Mouse (Mus musculus): ENCODE data around the gene Zdhhc19. TPM values are rescaled to one million over a fixed set of nuclear protein-coding genes. Genes with fewer than 3 reads are reported as not detected.

The Zdhhc19 gene
- polyA plus RNA-seq, 1 experiment, result 0.42 TPM

DNA sequence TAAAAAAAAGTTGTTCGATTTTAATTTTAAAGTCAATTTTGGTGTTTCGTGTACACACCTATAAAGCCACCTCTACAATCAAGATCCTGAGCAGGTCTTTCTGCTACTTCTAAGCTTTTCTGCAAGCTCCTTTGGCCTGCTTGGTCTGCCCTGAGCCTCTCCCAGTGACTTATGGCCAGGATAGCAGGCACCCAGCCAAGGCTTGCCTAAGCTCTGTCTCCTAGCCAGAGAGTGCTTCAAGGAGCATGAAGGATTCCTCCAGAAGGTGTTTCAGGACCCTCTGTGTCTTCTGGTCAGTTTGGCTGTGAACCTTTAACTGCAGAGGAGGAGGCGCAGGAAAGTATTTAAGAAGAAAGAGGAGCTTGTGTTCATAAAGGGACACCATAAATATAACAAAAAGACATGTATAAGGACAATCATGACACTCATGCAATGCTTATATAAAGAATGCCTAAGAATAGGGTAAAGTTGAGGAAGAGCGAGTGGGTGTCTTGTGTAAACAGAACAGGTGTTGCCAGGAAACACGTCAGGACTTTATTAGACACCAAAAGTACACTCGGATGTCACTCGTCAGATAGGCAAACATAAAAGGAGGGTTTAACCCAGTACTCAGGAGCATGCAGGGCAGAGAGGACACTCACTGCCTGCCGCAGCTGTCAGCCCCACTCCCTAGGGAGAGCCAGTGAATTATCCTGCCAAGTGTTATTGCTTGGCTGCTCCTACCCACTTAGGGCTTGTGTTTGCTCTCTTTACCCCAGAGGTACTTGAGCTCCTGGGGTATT lies 27.6 kb downstream of the Zdhhc19 start:
- TF ChIP-seq CTCF (IDR thresholded peaks at IDR 0.05; ENCODE audit: extremely low read depth, insufficient read length, insufficient replicate concordance, low read depth, low read length) (no peak), POLR2A (IDR thresholded peaks at IDR 0.05; ENCODE audit: low read depth, low read length) (no peak)
- H3K27ac ChIP-seq (ENCODE audit: insufficient read depth, low read depth, low read length), result peak overlapping the region; percentile 35; the same call in 1 of the 2 replicates
- no peaks in the 10 kb centered on the region for H3K27me3 ChIP-seq (ENCODE audit: control insufficient read depth, insufficient read depth, low read length)
- H3K4me1 ChIP-seq (ENCODE audit: control insufficient read depth, insufficient read depth, insufficient read length, low read length), result peaks cover 13% of the 10 kb centered on the region; the same call in 1 of the 2 replicates
- WGBS, result 24% methylated on average over 8 of the region's 8 CpGs
- H3K4me3 ChIP-seq (ENCODE audit: low read depth, low read length), result no peak overlapping the region
- H3K36me3 ChIP-seq (ENCODE audit: control insufficient read depth, insufficient read depth, low read length), result no peaks in the 10 kb centered on the region

DNA sequence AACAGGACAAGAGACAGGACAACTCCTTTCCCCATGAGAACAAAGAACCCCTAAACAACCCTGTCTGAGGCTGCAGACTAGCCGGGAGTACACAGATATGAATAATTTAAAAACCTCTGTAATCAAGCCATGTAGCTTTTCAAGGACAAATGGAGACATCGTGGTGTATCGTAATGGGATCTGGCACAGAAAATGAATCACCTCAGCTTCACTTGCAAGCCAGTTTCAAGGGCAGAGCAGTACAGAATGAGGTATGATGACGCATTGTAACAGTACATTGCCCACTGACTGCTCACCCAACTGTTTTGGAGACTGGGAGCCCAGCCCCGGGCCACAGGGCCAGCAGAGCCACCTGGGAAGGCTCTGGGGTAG lies 28.2 kb downstream of the Zdhhc19 start:
- Histone ChIP-seq H3K36me3 (ENCODE audit: control insufficient read depth, insufficient read depth, low read length) (no peaks in the 10 kb centered on the region), H3K27ac (ENCODE audit: insufficient read depth, low read depth, low read length) (peak overlapping the region; percentile 35; the same call in 1 of the 2 replicates)
- 25% methylated on average over 5 of the region's 5 CpGs for WGBS

DNA sequence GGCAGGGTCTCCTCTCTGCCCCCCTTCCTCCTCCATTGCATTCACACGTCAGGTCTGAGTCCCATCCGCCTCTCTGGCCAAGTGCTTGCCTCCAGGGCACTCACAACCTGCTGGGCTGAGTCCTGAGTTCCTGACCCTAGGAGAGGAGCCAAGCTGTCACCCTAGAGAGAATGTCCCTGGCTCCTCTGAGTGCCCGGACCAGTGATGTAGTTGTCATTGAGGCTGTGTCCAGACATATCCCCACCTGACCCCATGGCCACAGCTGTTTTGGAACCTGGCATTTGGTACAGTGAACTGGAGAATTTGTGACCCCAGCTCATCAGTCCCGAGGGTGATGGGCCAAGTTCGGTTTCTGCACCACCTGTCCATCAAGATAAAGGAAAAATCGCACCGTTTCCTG lies 30.8 kb downstream of the Zdhhc19 start:
- TF ChIP-seq CTCF (IDR thresholded peaks at IDR 0.05; ENCODE audit: extremely low read depth, insufficient read length, insufficient replicate concordance, low read depth, low read length), result no peak
- no peak for TF ChIP-seq POLR2A (IDR thresholded peaks at IDR 0.05; ENCODE audit: low read depth, low read length)
- H3K36me3 ChIP-seq (ENCODE audit: control insufficient read depth, insufficient read depth, low read length), result no peaks in the 10 kb centered on the region
- H3K4me1 ChIP-seq (ENCODE audit: control insufficient read depth, insufficient read depth, insufficient read length, low read length), result peaks cover 13% of the 10 kb centered on the region; the same call in 1 of the 2 replicates
- H3K27ac ChIP-seq (ENCODE audit: insufficient read depth, low read depth, low read length), result no peak overlapping the region
- WGBS, result 37% methylated on average over 7 of the region's 7 CpGs
- H3K27me3 ChIP-seq (ENCODE audit: control insufficient read depth, insufficient read depth, low read length), result no peaks in the 10 kb centered on the region
- no peak overlapping the region for H3K4me3 ChIP-seq (ENCODE audit: low read depth, low read length)

More for the DNA sequence above, 28.2 kb downstream of the Zdhhc19 start:
- Histone ChIP-seq H3K4me1 (ENCODE audit: control insufficient read depth, insufficient read depth, insufficient read length, low read length) (peaks cover 13% of the 10 kb centered on the region; the same call in 1 of the 2 replicates), H3K4me3 (ENCODE audit: low read depth, low read length) (no peak overlapping the region), H3K27me3 (ENCODE audit: control insufficient read depth, insufficient read depth, low read length) (no peaks in the 10 kb centered on the region)
- no peak for TF ChIP-seq POLR2A (IDR thresholded peaks at IDR 0.05; ENCODE audit: low read depth, low read length)
- TF ChIP-seq CTCF (IDR thresholded peaks at IDR 0.05; ENCODE audit: extremely low read depth, insufficient read length, insufficient replicate concordance, low read depth, low read length), result no peak

- Histone ChIP-seq H3K4me1 (ENCODE audit: control insufficient read depth, insufficient read depth, insufficient read length, low read length) (no peaks in the 10 kb centered on the region; the same call in 1 of the 2 replicates), H3K4me3 (ENCODE audit: low read depth, low read length) (no peak overlapping the region), H3K27ac (ENCODE audit: insufficient read depth, low read depth, low read length) (no peak overlapping the region), H3K27me3 (ENCODE audit: control insufficient read depth, insufficient read depth, low read length) (no peaks in the 10 kb centered on the region), H3K36me3 (ENCODE audit: control insufficient read depth, insufficient read depth, low read length) (no peaks in the 10 kb centered on the region)
- WGBS, result 84% methylated on average over 18 of the region's 18 CpGs
- TF ChIP-seq POLR2A (IDR thresholded peaks at IDR 0.05; ENCODE audit: low read depth, low read length) (no peak), CTCF (IDR thresholded peaks at IDR 0.05; ENCODE audit: extremely low read depth, insufficient read length, insufficient replicate concordance, low read depth, low read length) (no peak)
Observed at GRCm38 (mm10) chr16:32532878-32533826, 37.1 kb downstream of the Zdhhc19 start.

- Histone ChIP-seq H3K27me3 (ENCODE audit: control insufficient read depth, insufficient read depth, low read length) (no peaks in the 10 kb centered on the region), H3K4me1 (ENCODE audit: control insufficient read depth, insufficient read depth, insufficient read length, low read length) (no peaks in the 10 kb centered on the region; the same call in 1 of the 2 replicates), H3K27ac (ENCODE audit: insufficient read depth, low read depth, low read length) (no peak overlapping the region), H3K36me3 (ENCODE audit: control insufficient read depth, insufficient read depth, low read length) (no peaks in the 10 kb centered on the region), H3K4me3 (ENCODE audit: low read depth, low read length) (no peak overlapping the region)
- 77% methylated on average over 5 of the region's 5 CpGs for whole genome bisulfite sequencing
- no peak for TF ChIP-seq POLR2A (IDR thresholded peaks at IDR 0.05; ENCODE audit: low read depth, low read length)
Observed at GRCm38 (mm10) chr16:32535157-32535751, 39.2 kb downstream of the Zdhhc19 start.

- no peaks in the 10 kb centered on the region for H3K36me3 ChIP-seq (ENCODE audit: control insufficient read depth, insufficient read depth, low read length)
- no peak overlapping the region for H3K27ac ChIP-seq (ENCODE audit: insufficient read depth, low read depth, low read length)
- H3K4me1 ChIP-seq (ENCODE audit: control insufficient read depth, insufficient read depth, insufficient read length, low read length), result 0 out of 2 replicates have a peak, but pooled peaks cover 2% of the 10 kb centered on the region
- H3K4me3 ChIP-seq (ENCODE audit: low read depth, low read length), result no peak overlapping the region
- no peaks in the 10 kb centered on the region for H3K27me3 ChIP-seq (ENCODE audit: control insufficient read depth, insufficient read depth, low read length)
- 67% methylated on average over 5 of the region's 5 CpGs for WGBS
- no peak for TF ChIP-seq POLR2A (IDR thresholded peaks at IDR 0.05; ENCODE audit: low read depth, low read length)
- no peak for TF ChIP-seq CTCF (IDR thresholded peaks at IDR 0.05; ENCODE audit: extremely low read depth, insufficient read length, insufficient replicate concordance, low read depth, low read length)
Observed at GRCm38 (mm10) chr16:32537867-32538660, 42.0 kb downstream of the Zdhhc19 start.

Data from small intestine, adult 2 months (tissue).